Mouse (Mus musculus): ENCODE measurements at regions not wholly inside any gene's neighbourhood (a gene's known extent, or its start where the extent isn't known, plus 50 kb on each side); places are given as distances from the start of the nearest gene placed in this dataset.

- H3K27ac ChIP-seq (ENCODE audit: low read depth, low read length) = no peak overlapping the region
- 53% methylated on average over 2 of the region's 2 CpGs for WGBS (ENCODE audit: insufficient replicate concordance)
- no peaks in the 10 kb centered on the region for H3K4me1 ChIP-seq (ENCODE audit: control insufficient read depth, insufficient read depth, low read length)
- no peak overlapping the region for H3K9ac ChIP-seq (ENCODE audit: low read depth, low read length)
- H3K27me3 ChIP-seq (ENCODE audit: control insufficient read depth, insufficient read depth, low read length) = no peaks in the 10 kb centered on the region
- no peaks in the 10 kb centered on the region for H3K36me3 ChIP-seq (ENCODE audit: control insufficient read depth, insufficient read depth, low read length)
- no peak overlapping the region for H3K4me3 ChIP-seq (ENCODE audit: low read depth, low read length)
- H3K4me2 ChIP-seq = no peak overlapping the region
- no peak for ATAC-seq (replicated peaks; ENCODE audit: insufficient number of reproducible peaks, low FRiP score, low TSS enrichment)
- H3K9me3 ChIP-seq (replicated peaks; ENCODE audit: control insufficient read depth, low read length) = no peaks in the 10 kb centered on the region
Measured at GRCm38 (mm10) chr10:17103416-17103815, 619.6 kb upstream of the Cited2 start.

- H3K36me3 ChIP-seq (ENCODE audit: control insufficient read depth, insufficient read depth, low read length) = no peaks in the 10 kb centered on the region
- no peak overlapping the region for H3K4me2 ChIP-seq
- 97% methylated on average over 1 of the region's 1 CpGs for WGBS (ENCODE audit: insufficient replicate concordance)
- ATAC-seq (replicated peaks; ENCODE audit: insufficient number of reproducible peaks, low FRiP score, low TSS enrichment) = no peak
- H3K27ac ChIP-seq (ENCODE audit: low read depth, low read length) = no peak overlapping the region
- no peaks in the 10 kb centered on the region for H3K27me3 ChIP-seq (ENCODE audit: control insufficient read depth, insufficient read depth, low read length)
- no peaks in the 10 kb centered on the region for H3K9me3 ChIP-seq (replicated peaks; ENCODE audit: control insufficient read depth, low read length)
- no peaks in the 10 kb centered on the region for H3K4me1 ChIP-seq (ENCODE audit: control insufficient read depth, insufficient read depth, low read length)
- no peak overlapping the region for H3K4me3 ChIP-seq (ENCODE audit: low read depth, low read length)
- H3K9ac ChIP-seq (ENCODE audit: low read depth, low read length) = no peak overlapping the region
Measured at GRCm38 (mm10) chr10:17106831-17107230, 616.2 kb upstream of the Cited2 start.

GRCm38 (mm10) chr10:17111071-17111470 is 611.9 kb upstream of the Cited2 start:
- Histone ChIP-seq H3K4me3 (ENCODE audit: low read depth, low read length) (no peak overlapping the region), H3K4me2 (no peak overlapping the region), H3K36me3 (ENCODE audit: control insufficient read depth, insufficient read depth, low read length) (no peaks in the 10 kb centered on the region), H3K27me3 (ENCODE audit: control insufficient read depth, insufficient read depth, low read length) (no peaks in the 10 kb centered on the region), H3K9ac (ENCODE audit: low read depth, low read length) (no peak overlapping the region), H3K27ac (ENCODE audit: low read depth, low read length) (no peak overlapping the region), H3K4me1 (ENCODE audit: control insufficient read depth, insufficient read depth, low read length) (no peaks in the 10 kb centered on the region), H3K9me3 (replicated peaks; ENCODE audit: control insufficient read depth, low read length) (no peaks in the 10 kb centered on the region)
- WGBS (ENCODE audit: insufficient replicate concordance) = 70% methylated on average over 2 of the region's 2 CpGs
- ATAC-seq (replicated peaks; ENCODE audit: insufficient number of reproducible peaks, low FRiP score, low TSS enrichment) = no peak

- no peak overlapping the region for H3K27ac ChIP-seq (ENCODE audit: low read depth, low read length)
- H3K27me3 ChIP-seq (ENCODE audit: control insufficient read depth, insufficient read depth, low read length) = no peaks in the 10 kb centered on the region
- H3K4me1 ChIP-seq (ENCODE audit: control insufficient read depth, insufficient read depth, low read length) = no peaks in the 10 kb centered on the region
- 82% methylated on average over 4 of the region's 4 CpGs for WGBS (ENCODE audit: insufficient replicate concordance)
- no peak for ATAC-seq (replicated peaks; ENCODE audit: insufficient number of reproducible peaks, low FRiP score, low TSS enrichment)
- H3K9me3 ChIP-seq (replicated peaks; ENCODE audit: control insufficient read depth, low read length) = no peaks in the 10 kb centered on the region
- H3K9ac ChIP-seq (ENCODE audit: low read depth, low read length) = no peak overlapping the region
- no peak overlapping the region for H3K4me3 ChIP-seq (ENCODE audit: low read depth, low read length)
- H3K36me3 ChIP-seq (ENCODE audit: control insufficient read depth, insufficient read depth, low read length) = no peaks in the 10 kb centered on the region
- no peak overlapping the region for H3K4me2 ChIP-seq
Measured at GRCm38 (mm10) chr10:17114805-17115204, 608.2 kb upstream of the Cited2 start.

GRCm38 (mm10) chr10:17129391-17130163 is 593.4 kb upstream of the Cited2 start:
- ATAC-seq (replicated peaks; ENCODE audit: insufficient number of reproducible peaks, low FRiP score, low TSS enrichment) = no peak
- Histone ChIP-seq H3K9me3 (replicated peaks; ENCODE audit: control insufficient read depth, low read length) (peaks cover 4% of the 10 kb centered on the region), H3K4me3 (ENCODE audit: low read depth, low read length) (no peak overlapping the region), H3K4me2 (no peak overlapping the region), H3K27ac (ENCODE audit: low read depth, low read length) (no peak overlapping the region), H3K4me1 (ENCODE audit: control insufficient read depth, insufficient read depth, low read length) (no peaks in the 10 kb centered on the region), H3K9ac (ENCODE audit: low read depth, low read length) (no peak overlapping the region), H3K27me3 (ENCODE audit: control insufficient read depth, insufficient read depth, low read length) (no peaks in the 10 kb centered on the region), H3K36me3 (ENCODE audit: control insufficient read depth, insufficient read depth, low read length) (no peaks in the 10 kb centered on the region)
- WGBS (ENCODE audit: insufficient replicate concordance) = 76% methylated on average over 4 of the region's 4 CpGs

- ATAC-seq (replicated peaks; ENCODE audit: insufficient number of reproducible peaks, low FRiP score, low TSS enrichment) = no peak
- 80% methylated on average over 1 of the region's 1 CpGs for WGBS (ENCODE audit: insufficient replicate concordance)
- H3K9me3 ChIP-seq (replicated peaks; ENCODE audit: control insufficient read depth, low read length) = no peaks in the 10 kb centered on the region
Measured at GRCm38 (mm10) chr10:17130661-17131060, 592.4 kb upstream of the Cited2 start.

GRCm38 (mm10) chr10:17131763-17132162 is 591.3 kb upstream of the Cited2 start:
- Histone ChIP-seq H3K4me2 (no peak overlapping the region), H3K9me3 (replicated peaks; ENCODE audit: control insufficient read depth, low read length) (no peaks in the 10 kb centered on the region), H3K27ac (ENCODE audit: low read depth, low read length) (no peak overlapping the region), H3K27me3 (ENCODE audit: control insufficient read depth, insufficient read depth, low read length) (no peaks in the 10 kb centered on the region), H3K4me1 (ENCODE audit: control insufficient read depth, insufficient read depth, low read length) (no peaks in the 10 kb centered on the region), H3K9ac (ENCODE audit: low read depth, low read length) (no peak overlapping the region), H3K4me3 (ENCODE audit: low read depth, low read length) (no peak overlapping the region), H3K36me3 (ENCODE audit: control insufficient read depth, insufficient read depth, low read length) (no peaks in the 10 kb centered on the region)
- 8% methylated on average over 4 of the region's 4 CpGs for WGBS (ENCODE audit: insufficient replicate concordance)
- ATAC-seq (replicated peaks; ENCODE audit: insufficient number of reproducible peaks, low FRiP score, low TSS enrichment) = no peak

More at GRCm38 (mm10) chr10:17130661-17131060, 592.4 kb upstream of the Cited2 start:
- Histone ChIP-seq H3K4me2 (no peak overlapping the region), H3K36me3 (ENCODE audit: control insufficient read depth, insufficient read depth, low read length) (no peaks in the 10 kb centered on the region), H3K27me3 (ENCODE audit: control insufficient read depth, insufficient read depth, low read length) (no peaks in the 10 kb centered on the region), H3K4me3 (ENCODE audit: low read depth, low read length) (no peak overlapping the region), H3K9ac (ENCODE audit: low read depth, low read length) (no peak overlapping the region), H3K27ac (ENCODE audit: low read depth, low read length) (no peak overlapping the region), H3K4me1 (ENCODE audit: control insufficient read depth, insufficient read depth, low read length) (no peaks in the 10 kb centered on the region)

GRCm38 (mm10) chr10:17175385-17175784 is 547.6 kb upstream of the Cited2 start:
- no peak for ATAC-seq (replicated peaks; ENCODE audit: insufficient number of reproducible peaks, low FRiP score, low TSS enrichment)
- H3K4me2 ChIP-seq = no peak overlapping the region
- H3K36me3 ChIP-seq (ENCODE audit: control insufficient read depth, insufficient read depth, low read length) = no peaks in the 10 kb centered on the region
- no peak overlapping the region for H3K4me3 ChIP-seq (ENCODE audit: low read depth, low read length)
- no peaks in the 10 kb centered on the region for H3K4me1 ChIP-seq (ENCODE audit: control insufficient read depth, insufficient read depth, low read length)
- no peak overlapping the region for H3K9ac ChIP-seq (ENCODE audit: low read depth, low read length)
- H3K27me3 ChIP-seq (ENCODE audit: control insufficient read depth, insufficient read depth, low read length) = no peaks in the 10 kb centered on the region
- H3K27ac ChIP-seq (ENCODE audit: low read depth, low read length) = no peak overlapping the region
- WGBS (ENCODE audit: insufficient replicate concordance) = 66% methylated on average over 3 of the region's 3 CpGs
- H3K9me3 ChIP-seq (replicated peaks; ENCODE audit: control insufficient read depth, low read length) = no peaks in the 10 kb centered on the region

- H3K36me3 ChIP-seq (ENCODE audit: control insufficient read depth, insufficient read depth, low read length) = no peaks in the 10 kb centered on the region
- H3K27ac ChIP-seq (ENCODE audit: low read depth, low read length) = no peak overlapping the region
- no peaks in the 10 kb centered on the region for H3K27me3 ChIP-seq (ENCODE audit: control insufficient read depth, insufficient read depth, low read length)
- H3K9me3 ChIP-seq (replicated peaks; ENCODE audit: control insufficient read depth, low read length) = no peaks in the 10 kb centered on the region
- WGBS (ENCODE audit: insufficient replicate concordance) = 79% methylated on average over 1 of the region's 1 CpGs
- ATAC-seq (replicated peaks; ENCODE audit: insufficient number of reproducible peaks, low FRiP score, low TSS enrichment) = no peak
- no peaks in the 10 kb centered on the region for H3K4me1 ChIP-seq (ENCODE audit: control insufficient read depth, insufficient read depth, low read length)
- no peak overlapping the region for H3K4me2 ChIP-seq
- H3K9ac ChIP-seq (ENCODE audit: low read depth, low read length) = no peak overlapping the region
- no peak overlapping the region for H3K4me3 ChIP-seq (ENCODE audit: low read depth, low read length)
Measured at GRCm38 (mm10) chr10:17177054-17177453, 546.0 kb upstream of the Cited2 start.
